Comparison of ENCODE assay signal across 8 mouse cellular contexts in genomic region chr13:5862003-5862625, GRCm38 (mm10). TPM values are rescaled to one million over a fixed set of nuclear protein-coding genes. Genes with fewer than 3 reads are reported as not detected.
DNase-seq lines count a peak whose midpoint lies in the region; ATAC-seq lines count a peak whose summit lies in the region.

No protein-coding gene starts in this region.

- intact Hi-C loops in left cerebral cortex, postnatal 36 days (cut with DNase I): loop anchor here (2.0 to 10.0 kb wide), 5 partner anchors 150 to 1195 kb away; no protein-coding TSS in a partner anchor

- no peaks in the 10 kb centered on the region for H3K9me3 ChIP-seq in embryonic facial prominence, embryonic 15.5 days (replicated peaks)
- H3K9me3 ChIP-seq in hindbrain, embryonic 12.5 days (replicated peaks): no peaks in the 10 kb centered on the region
- H3K9me3 ChIP-seq in midbrain, embryonic 11.5 days (ENCODE audit: control insufficient read depth, low read length): no peaks in the 10 kb centered on the region

- peak overlapping the region; percentile 60 for H3K4me3 ChIP-seq in embryonic facial prominence, embryonic 15.5 days (replicated peaks)
- peak overlapping the region; percentile 61 for H3K4me3 ChIP-seq in hindbrain, embryonic 12.5 days
- H3K4me3 ChIP-seq in midbrain, embryonic 11.5 days (ENCODE audit: low read depth, low read length): peak overlapping the region; percentile 70

- H3K4me2 ChIP-seq in embryonic facial prominence, embryonic 15.5 days (replicated peaks): peak overlapping the region; percentile 54
- peak overlapping the region; percentile 58 for H3K4me2 ChIP-seq in hindbrain, embryonic 12.5 days (replicated peaks)
- peak overlapping the region; percentile 53 for H3K4me2 ChIP-seq in midbrain, embryonic 11.5 days

- peak overlapping the region; percentile 50 for H3K9ac ChIP-seq in embryonic facial prominence, embryonic 15.5 days
- H3K9ac ChIP-seq in hindbrain, embryonic 12.5 days: peak overlapping the region; percentile 79
- H3K9ac ChIP-seq in midbrain, embryonic 11.5 days (ENCODE audit: low read length): peak overlapping the region; percentile 66

- peak; percentile 39 for DNase-seq in cerebellum, adult 11 months
- peak; percentile 57 for DNase-seq in adrenal gland, postnatal 14 days
- peak; percentile 30 to 43 for DNase-seq in left cerebral cortex, postnatal 36 days (ENCODE audit: low spot score in 2 of 2)
- DNase-seq in midbrain, embryonic 11.5 days (ENCODE audit: low spot score, missing footprints): peak; percentile 93
- peak; percentile 25 for DNase-seq in testis, postnatal 14 days (ENCODE audit: low spot score)

- no peak for ATAC-seq in cerebellum, adult (ENCODE audit: insufficient number of reproducible peaks, low FRiP score, low TSS enrichment)
- no peak for ATAC-seq in embryonic facial prominence, embryonic 15.5 days (ENCODE audit: insufficient number of reproducible peaks, low FRiP score, low TSS enrichment, low read depth)
- no peak for ATAC-seq in hindbrain, embryonic 12.5 days (ENCODE audit: low FRiP score)
- no peak for ATAC-seq in midbrain, embryonic 11.5 days (ENCODE audit: low FRiP score)

- H3K27ac ChIP-seq in embryonic facial prominence, embryonic 15.5 days (replicated peaks): peak overlapping the region; percentile 96
- peak overlapping the region; percentile 100 for H3K27ac ChIP-seq in hindbrain, embryonic 12.5 days
- H3K27ac ChIP-seq in midbrain, embryonic 11.5 days (ENCODE audit: low read depth, low read length): peak overlapping the region; percentile 84

- peaks cover 26% of the 10 kb centered on the region for H3K4me1 ChIP-seq in embryonic facial prominence, embryonic 15.5 days
- H3K4me1 ChIP-seq in hindbrain, embryonic 12.5 days: peaks cover 16% of the 10 kb centered on the region
- peaks cover 2% of the 10 kb centered on the region; the same call in 1 of the 2 replicates for H3K4me1 ChIP-seq in midbrain, embryonic 11.5 days (ENCODE audit: control insufficient read depth, insufficient read depth, low read length)

- WGBS in embryonic facial prominence, embryonic 15.5 days: under 1% methylated on average over 20 of the region's 20 CpGs
- WGBS in hindbrain, embryonic 12.5 days: under 1% methylated on average over 20 of the region's 20 CpGs
- 0% methylated on average over 20 of the region's 20 CpGs for WGBS in midbrain, embryonic 11.5 days

- no peaks in the 10 kb centered on the region for H3K27me3 ChIP-seq in embryonic facial prominence, embryonic 15.5 days
- H3K27me3 ChIP-seq in hindbrain, embryonic 12.5 days: no peaks in the 10 kb centered on the region
- no peaks in the 10 kb centered on the region for H3K27me3 ChIP-seq in midbrain, embryonic 11.5 days (ENCODE audit: control insufficient read depth, insufficient read depth, low read length)

- H3K36me3 ChIP-seq in embryonic facial prominence, embryonic 15.5 days: peaks cover 24% of the 10 kb centered on the region
- peaks cover 23% of the 10 kb centered on the region for H3K36me3 ChIP-seq in hindbrain, embryonic 12.5 days
- peaks cover 14% of the 10 kb centered on the region for H3K36me3 ChIP-seq in midbrain, embryonic 11.5 days (ENCODE audit: control insufficient read depth, insufficient read depth, low read length)

RNA-seq across cellular contexts. Expression of gene Klf6, which starts 0.8 kb away (rescaled TPM):
- 45.3 and 55.8 TPM in 2 replicates for total RNA-seq in adrenal gland, postnatal 14 days (2021)
- 90.1 and 97.1 TPM in 2 replicates for polyA plus RNA-seq in embryonic facial prominence, embryonic 15.5 days (2015; fragmentation: Nextera tagmentation; extraction: Ambion mirVana)
- polyA plus RNA-seq in hindbrain, embryonic 12.5 days (2016; fragmentation: Nextera tagmentation; extraction: Ambion mirVana): 92.0 and 94.7 TPM in 2 replicates
- 10 to 100 TPM; 60.3 to 62.3 TPM for total RNA-seq in left cerebral cortex, postnatal 36 days (2021)
- 54.6 and 59.5 TPM in 2 replicates for polyA plus RNA-seq in midbrain, embryonic 11.5 days (2014; fragmentation: Nextera tagmentation; extraction: Ambion mirVana)

Comparison
In these comparisons a context has a peak if more than half of its experiments do, and no peak if none do; other contexts are left out.
1. DNase-seq: peak in every context shown above with its lines; median percentile 93 in midbrain, embryonic 11.5 days; 57 in adrenal gland, postnatal 14 days; 39 in cerebellum, adult 11 months; 36 in left cerebral cortex, postnatal 36 days; 25 in testis, postnatal 14 days.